Mouse (Mus musculus): ENCODE measurements at regions not wholly inside any gene's neighbourhood (a gene's known extent, or its start where the extent isn't known, plus 50 kb on each side); places are given as distances from the start of the nearest gene placed in this dataset.
"Not testable (repeated sequence)": the region's sequence is repeated elsewhere in the genome, so short reads cannot be mapped to it uniquely, and the experiment has no call there.

DNA sequence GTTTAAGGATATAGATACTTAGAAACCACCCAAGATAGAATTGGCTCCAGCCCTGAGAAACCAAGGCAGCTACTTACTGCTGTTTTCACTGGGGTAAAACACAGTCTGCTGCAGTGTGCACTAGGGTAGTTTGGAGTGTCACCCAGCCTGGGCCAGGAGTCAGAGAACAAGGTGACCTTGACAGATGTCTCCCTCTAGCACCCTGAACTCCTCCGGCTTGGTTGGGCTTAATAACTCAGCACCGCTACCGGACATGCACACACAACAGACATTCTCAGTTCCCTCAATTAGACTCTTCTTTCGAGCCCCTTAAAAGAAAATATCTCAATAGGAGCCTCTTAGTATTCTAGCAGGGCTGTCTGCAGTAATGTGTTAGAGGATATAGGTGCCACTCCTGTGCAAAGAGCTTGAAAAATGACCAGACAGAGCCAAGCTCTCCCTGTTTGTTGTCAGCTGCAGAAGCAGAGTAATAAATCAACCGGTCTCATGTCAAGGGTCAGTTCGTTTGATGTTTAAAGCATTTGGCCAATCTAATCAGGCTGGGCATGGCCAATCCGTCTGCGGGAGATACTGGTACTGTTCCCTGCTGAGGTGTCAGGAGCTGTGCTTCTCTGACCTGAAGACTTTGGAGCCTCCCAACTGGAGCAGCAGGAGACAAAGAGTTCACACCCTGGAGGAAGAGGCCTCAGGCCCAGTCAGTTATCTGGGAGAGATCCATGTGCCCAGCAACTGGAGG, 299.1 kb downstream of the Eipr1 start:
- DNase-seq: no peak

GRCm38 (mm10) chr12:29054367-29054766, 302.8 kb downstream of the Eipr1 start:
- no peak for DNase-seq

DNA sequence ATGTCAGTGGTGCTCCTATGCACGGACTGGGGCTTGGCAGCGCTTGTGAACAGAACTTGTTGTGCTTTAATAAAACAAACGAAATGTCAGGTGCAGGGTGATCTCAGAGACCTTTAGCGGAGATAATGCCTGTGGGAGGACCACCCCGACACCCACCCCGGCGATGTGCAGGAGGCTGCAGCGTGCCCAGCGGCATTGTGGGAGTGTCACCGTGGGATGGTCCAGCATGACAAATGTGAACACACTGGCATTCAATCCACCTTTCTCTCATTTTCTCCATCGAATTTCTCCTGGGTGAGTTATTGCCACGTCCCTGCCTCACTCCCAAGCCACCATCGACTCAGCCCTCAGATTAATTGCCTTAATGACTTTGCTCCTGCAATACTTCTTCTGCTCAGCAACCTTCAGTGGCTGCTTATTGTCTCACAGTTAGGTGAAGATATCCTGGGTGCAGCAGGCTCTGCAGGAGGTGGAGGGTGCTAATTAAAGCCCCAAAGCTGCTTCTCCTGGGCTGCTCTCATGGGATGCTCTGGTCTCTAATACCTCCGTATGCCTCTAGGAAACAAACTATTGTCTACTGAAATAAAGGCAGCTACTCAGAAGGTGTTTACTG, 310.5 kb downstream of the Eipr1 start:
- no peak for DNase-seq

- DNase-seq: no peak
These were observed 311.2 kb downstream of the Eipr1 start for GRCm38 (mm10) chr12:29062801-29063200.

DNA sequence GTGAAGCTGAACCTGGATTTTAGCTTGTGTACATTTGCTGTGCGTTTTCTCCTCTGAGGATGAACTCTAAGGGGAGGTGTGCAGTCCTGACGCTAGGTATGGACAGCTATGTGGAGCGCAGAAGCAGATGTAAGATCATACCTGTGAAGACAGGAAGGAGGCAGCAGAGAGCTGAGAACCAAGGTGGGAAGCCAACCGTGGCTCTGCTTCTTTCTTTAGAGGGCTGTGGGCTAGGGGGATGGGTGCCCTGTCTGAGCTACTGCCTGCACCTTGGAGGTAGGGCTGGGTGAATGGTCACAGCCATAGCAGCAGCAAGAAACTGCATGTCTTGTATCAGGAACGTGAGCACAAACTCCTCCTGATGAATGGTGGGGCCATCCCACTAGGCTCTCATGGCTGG, 316.6 kb downstream of the Eipr1 start:
- DNase-seq: no peak

DNA sequence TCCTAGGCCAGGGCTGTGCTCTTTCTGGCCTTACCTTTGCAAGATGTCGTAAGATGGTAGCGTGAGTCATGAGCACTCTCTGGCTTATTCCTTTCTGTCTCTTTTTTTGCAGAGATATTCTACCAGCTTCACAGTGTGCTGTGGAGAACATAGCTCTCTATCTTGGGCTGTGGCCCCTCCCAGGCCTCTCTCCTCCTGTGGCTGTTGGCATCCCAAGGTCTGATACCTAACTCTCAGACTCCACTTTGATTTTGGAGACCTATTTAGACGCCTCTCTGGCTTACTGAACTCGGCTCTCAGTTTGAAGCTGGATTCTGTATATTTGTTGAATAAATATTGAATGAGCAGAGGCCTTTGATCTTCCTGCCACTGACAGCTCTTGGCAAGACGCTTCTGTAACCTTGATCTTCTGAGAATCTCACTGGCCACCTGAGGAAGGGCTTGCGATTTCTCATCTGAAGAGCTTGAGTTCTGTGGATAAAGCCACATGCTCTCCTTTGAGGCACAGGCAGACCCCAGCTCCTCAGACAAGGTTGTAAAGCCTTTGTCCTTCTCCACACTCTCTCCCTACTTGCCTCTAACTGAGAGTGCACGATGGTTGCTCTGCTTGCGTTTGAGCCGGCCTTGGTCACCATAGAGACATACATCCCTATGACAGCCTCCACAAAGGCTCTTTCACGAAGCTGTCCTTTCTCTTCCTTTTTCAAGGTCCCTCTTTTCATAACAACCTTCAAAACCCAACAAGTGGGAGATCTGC, 323.7 kb downstream of the Eipr1 start:
- DNase-seq: no peak

DNA sequence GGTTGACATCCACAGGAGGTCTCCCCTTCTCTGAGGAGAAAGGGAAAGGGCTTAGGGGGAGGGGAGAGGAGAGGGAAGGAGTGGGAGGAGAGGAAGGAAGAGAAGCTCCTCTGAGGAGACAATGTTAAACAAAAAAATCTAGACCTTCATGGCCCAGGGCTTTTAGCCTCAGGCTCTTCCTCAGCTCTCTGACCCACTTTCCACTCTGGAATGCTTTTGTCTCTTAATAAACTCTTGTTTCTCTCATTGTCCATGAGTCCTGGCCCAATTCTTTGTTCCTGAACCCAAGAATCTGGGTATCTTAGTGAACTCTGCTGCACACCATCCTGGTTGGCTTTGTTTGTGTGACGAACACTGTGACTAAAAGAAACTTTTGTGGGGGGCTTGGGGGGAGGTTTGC, 325.0 kb downstream of the Eipr1 start:
- DNase-seq: no peak

- DNase-seq: no peak
These were observed 327.4 kb downstream of the Eipr1 start for GRCm38 (mm10) chr12:29079011-29079410.

DNA sequence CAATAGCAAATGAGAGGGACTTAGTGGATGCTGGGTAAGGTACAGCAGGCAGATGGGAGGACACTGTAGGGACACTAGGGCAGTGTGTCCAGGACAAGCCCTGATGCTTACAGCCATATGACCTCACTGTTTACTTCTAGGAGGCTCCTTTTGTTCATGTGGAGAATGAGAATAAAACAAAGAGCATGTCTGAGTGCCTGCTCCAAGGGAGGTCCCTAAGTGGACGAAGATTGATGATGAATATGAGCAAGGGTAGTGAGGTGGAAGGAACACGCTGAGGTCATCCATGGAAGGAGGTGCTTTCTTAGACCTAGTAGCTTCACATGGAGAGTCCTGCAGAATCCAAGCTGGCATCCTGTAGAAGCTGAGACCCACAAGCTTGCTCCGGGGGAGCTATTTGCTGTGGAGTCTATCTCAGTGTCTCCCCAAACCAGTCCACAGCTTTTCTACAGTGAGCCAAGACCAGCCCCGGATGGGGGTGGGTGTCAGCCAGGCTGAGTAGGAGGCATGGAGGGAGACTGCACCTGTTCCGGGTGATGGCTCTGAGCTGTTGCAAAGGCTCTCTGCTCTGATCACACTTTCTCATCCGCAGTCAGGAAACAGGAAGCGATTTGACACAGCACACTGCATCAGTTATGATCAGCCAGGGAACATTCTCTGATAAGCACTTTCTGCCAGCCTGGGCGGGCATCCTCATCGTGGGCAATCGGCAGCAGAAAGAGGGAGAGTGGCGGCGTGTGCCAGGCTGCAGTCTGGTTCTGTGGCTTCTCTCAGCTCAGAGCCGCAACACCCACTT, 332.0 kb downstream of the Eipr1 start:
- peak in 1 of 2 experiments; percentile 6 for DNase-seq

- DNase-seq: not testable (repeated sequence)
These were observed 335.6 kb downstream of the Eipr1 start for GRCm38 (mm10) chr12:29087245-29087644.

DNA sequence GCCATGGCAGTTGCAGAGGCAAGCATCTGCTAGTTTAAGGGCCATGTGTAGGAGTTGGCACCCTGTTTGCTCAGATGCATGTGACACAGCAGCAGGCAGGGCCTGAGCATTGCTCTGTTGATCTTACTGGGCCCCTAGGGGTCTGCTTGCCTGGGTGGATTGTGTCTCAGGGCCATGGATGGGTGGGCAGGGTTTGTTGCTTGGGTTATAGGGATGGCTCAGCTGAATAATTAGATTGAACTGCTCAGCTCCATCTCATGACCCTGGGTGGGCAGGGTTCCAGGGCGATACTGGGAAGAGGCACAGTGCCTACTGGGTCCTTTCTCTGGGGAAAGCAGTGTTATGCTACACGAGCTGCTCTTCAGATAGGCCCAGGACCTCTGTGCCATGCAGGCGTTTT, 338.0 kb downstream of the Eipr1 start:
- DNase-seq: no peak

DNA sequence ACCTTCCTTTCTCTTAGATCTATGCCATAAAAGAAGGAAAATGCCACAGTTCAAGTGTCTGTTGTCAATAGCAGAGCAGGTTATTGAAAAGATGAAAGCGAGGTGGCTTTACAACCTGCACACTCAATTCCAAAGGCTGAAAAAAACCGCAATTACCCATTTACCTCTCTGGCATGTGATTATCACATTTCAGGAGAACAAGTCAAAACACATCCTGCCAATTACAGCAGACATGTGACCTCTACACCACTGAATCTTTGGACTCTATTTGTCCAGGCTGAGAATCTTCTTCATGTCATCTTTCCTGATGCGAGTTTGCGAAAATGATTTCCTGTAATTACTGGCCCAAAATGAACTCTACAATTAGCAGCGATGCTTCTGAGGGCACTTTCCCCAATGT, 338.8 kb downstream of the Eipr1 start:
- DNase-seq: no peak

- no peak for DNase-seq
These were observed 343.9 kb downstream of the Eipr1 start for GRCm38 (mm10) chr12:29095406-29096032.

DNA sequence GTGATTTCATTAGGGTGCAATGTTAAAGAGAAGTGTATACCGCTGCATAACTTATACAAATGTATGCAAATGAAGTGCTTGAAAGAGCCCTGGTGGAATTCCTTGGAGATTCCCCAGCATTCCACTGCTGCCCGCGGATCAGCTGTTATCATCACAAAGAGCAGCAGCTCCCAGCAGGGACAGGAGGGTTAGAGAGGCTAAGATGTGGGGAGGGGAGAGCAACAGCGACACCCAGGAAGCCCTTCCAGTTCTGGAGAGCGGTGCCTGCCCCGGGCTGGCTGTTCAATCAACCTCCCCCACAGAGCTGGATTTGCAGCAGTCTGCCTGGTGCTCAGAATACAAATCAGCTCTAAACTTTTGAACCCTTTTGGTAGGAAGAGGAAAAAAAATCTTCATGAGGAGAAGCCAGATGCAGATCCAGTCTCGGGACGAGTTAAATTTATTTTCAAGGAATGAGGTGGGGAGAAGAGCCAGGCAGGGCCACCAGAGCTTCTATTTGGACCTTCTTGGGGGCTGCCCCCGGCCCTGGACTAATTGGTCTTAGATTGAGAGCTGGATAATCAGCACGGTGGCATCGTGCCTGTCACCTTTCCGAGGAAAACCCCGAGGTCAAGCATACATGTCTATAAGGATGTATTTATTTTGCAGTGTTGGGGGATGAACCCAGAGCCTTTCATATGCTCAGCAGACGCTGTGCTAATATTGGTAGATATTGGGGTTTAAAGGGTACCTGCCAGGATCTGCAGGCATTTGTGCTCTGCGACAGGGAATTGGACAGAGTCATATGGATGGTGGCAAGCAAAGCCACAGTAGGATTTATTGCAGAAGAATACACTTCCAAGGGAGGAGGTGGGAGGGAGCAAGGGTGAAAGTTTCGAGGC, 344.7 kb downstream of the Eipr1 start:
- peak; percentile 6 to 43 for DNase-seq

DNA sequence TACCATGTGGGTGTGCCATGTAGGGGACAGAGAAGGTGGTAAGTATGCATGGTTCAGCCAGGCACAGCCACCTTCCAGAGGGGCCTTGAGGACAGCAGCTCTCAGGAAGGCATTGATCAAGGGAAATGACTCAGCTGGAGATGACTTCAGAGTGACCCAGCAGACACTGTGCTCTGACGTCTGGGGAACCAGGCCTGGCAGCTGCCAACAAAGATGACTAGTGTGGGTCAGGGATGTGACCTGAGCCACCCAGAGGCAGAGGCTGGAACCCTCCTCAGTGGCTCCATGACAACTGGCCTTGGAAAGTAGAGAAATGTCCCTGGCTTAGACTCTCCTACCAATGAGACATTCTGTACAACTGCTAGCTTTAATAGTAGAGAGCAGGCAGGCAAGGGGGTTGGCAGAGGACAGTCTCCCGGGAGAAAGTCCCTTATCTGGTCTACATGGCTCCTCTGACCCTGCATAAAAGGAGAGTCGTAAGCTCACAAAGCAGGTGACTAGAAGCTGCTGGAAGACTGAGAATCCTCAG, 348.5 kb downstream of the Eipr1 start:
- no peak for DNase-seq

DNA sequence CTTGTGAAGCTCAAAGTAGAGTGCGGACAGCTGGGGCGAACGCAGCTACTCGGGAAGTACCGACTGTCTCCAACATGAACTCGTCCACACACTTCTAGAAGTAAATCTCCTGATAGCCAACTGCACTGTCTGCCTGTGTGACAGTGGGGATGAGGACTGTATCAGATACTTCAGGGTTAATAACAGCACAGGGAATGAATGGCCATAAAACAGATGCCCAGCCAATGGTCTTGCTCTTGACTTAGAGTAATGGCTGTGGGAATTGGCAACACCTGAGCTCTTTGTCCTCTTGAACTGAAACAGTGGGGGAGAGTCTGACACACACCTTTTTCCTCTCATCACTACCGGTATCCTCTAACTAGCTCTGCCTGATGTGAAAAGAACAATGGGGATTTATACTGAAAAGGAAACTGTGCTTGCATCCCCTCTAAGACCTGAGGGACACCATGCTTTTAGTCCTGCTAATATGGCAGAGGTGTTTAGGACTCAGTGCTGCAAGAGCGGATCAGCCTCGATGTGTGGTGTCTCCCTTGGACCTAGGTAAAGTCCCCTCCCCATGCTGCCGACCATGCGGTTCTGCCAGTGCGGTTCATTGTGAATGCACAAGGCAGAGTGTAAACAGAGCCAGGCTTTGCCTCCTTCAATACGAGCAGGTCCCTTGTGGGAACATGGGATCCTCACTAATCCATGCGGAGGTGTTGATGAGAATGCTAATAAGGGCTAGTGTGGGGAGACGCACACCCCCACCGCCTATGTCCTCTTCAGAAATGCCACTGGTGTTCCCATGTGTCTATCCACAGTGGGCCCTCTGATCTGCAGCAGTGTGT, 355.5 kb downstream of the Eipr1 start:
- DNase-seq: no peak

DNA sequence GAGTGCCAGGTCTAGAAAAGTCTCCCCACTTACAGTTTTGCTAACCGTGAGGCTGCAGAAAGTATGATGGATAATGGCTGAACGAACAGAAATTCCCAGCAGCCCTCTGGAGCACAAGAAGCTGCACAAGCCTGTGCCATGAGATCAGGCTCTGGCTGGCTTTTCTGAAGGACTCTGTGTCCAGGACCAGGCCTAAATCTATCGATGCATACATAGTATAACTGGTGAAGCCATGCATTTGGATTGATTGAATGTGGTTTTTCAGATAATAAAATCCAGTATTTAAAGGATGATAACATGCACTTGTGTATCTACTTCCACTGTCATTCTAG, 356.1 kb downstream of the Eipr1 start:
- DNase-seq: no peak

- DNase-seq: no peak
These were observed 366.7 kb downstream of the Eipr1 start for GRCm38 (mm10) chr12:29118336-29118735.

DNA sequence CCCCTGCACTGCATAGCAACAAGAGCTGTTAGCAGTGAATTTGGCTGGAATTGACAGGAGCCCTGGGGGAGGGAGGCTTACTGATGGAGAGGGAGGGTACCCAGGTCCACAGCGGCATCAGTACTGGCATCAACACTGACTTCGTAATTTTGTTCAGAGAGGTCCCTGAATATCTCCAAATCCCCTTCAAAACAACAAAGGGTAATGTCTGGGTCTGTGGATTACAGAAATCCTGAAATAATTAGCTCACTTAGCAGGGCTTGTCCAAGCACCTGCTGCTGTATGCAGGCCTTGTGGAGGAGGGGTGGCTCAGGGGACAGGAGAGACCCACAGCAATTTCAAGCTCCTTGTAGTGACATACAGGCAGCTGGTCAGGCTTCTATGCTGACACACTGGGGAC, 369.6 kb downstream of the Eipr1 start:
- DNase-seq: no peak

GRCm38 (mm10) chr12:29122931-29123330, 371.3 kb downstream of the Eipr1 start:
- DNase-seq: no peak
